Mouse (Mus musculus) spleen, postnatal 36 days (tissue): ENCODE results near the gene Postn.

Source experiments
- DNase-seq, 2 experiments: peaks; one replicate each; pipeline ENCODE4 v3.0.0; 2022; ENCODE audit warnings: low spot score in 2 of 2, mixed read lengths in 1 of 2

Gene Postn

GRCm38 (mm10) chr3:54417833-54418386 is 57.0 kb downstream of the Postn start:
- no peak for DNase-seq

- no peak for DNase-seq
Observed at GRCm38 (mm10) chr3:54420189-54420928, 59.5 kb downstream of the Postn start.

- no peak for DNase-seq
Observed at GRCm38 (mm10) chr3:54420983-54421382, 60.1 kb downstream of the Postn start.

GRCm38 (mm10) chr3:54421666-54422065 is 60.8 kb downstream of the Postn start:
- DNase-seq = no peak

- no peak for DNase-seq
Observed at GRCm38 (mm10) chr3:54424146-54424545, 63.2 kb downstream of the Postn start.

- no peak for DNase-seq
Observed at GRCm38 (mm10) chr3:54431663-54432062, 70.8 kb downstream of the Postn start.

- no peak for DNase-seq
Observed at GRCm38 (mm10) chr3:54432167-54432566, 71.3 kb downstream of the Postn start.

GRCm38 (mm10) chr3:54432605-54433004 is 71.7 kb downstream of the Postn start:
- no peak for DNase-seq

GRCm38 (mm10) chr3:54434571-54434970 is 73.7 kb downstream of the Postn start:
- DNase-seq = no peak

- DNase-seq = no peak
Observed at GRCm38 (mm10) chr3:54436373-54436964, 75.6 kb downstream of the Postn start.
